Comparison of ENCODE assay signal across 27 mouse cellular contexts in genomic region chr2:69536018-69536417, GRCm38 (mm10). TPM values are rescaled to one million over a fixed set of nuclear protein-coding genes. Genes with fewer than 3 reads are reported as not detected.
DNase-seq lines count a peak whose midpoint lies in the region; ATAC-seq and TF ChIP-seq lines count a peak whose summit lies in the region.
"Had no signal": no experiment of that assay in that cellular context is flagged by ENCODE, and none has a peak within 500 bp of the region (broad histone marks: within the 10 kb centered on the region; RNA-seq: fewer than 3 reads in every experiment).

No protein-coding gene starts in this region.

- H3K9ac ChIP-seq in ES-Bruce4 (ENCODE audit: low read depth, poor library complexity, severe bottlenecking): no peak overlapping the region
- no peak overlapping the region for H3K9ac ChIP-seq in ES-E14 (ENCODE audit: insufficient read depth, low read depth, low read length, poor library complexity, severe bottlenecking)
- H3K9ac ChIP-seq in liver, embryonic 12.5 days: no peak overlapping the region
- no peak overlapping the region for H3K9ac ChIP-seq in midbrain, embryonic 16.5 days (ENCODE audit: low read depth, low read length)
- H3K9ac ChIP-seq: embryonic facial prominence, embryonic 12.5 days; embryonic facial prominence, embryonic 15.5 days; forebrain, embryonic 12.5 days had no signal

- H3K4me3 ChIP-seq in ES-Bruce4 (ENCODE audit: low read depth, low read length): peak overlapping the region; percentile 39
- H3K4me3 ChIP-seq in ES-E14 (ENCODE audit: insufficient read depth in 1 of 2, low read depth in 1 of 2, low read length in 2 of 2, poor library complexity in 1 of 2, severe bottlenecking in 1 of 2): peak overlapping the region in 1 of 2 experiments; percentile 11; a peak in 1 of 4 replicates
- no peak overlapping the region for H3K4me3 ChIP-seq in liver, embryonic 12.5 days
- no peak overlapping the region for H3K4me3 ChIP-seq in midbrain, embryonic 16.5 days (ENCODE audit: low read depth, low read length)
- H3K4me3 ChIP-seq: embryonic facial prominence, embryonic 12.5 days; embryonic facial prominence, embryonic 15.5 days; erythroblast, embryonic 14.5 days; forebrain, embryonic 10.5 days; forebrain, embryonic 12.5 days had no signal

- in situ Hi-C loops in ES-E14 (cut with MboI; ENCODE audit: low sequenced_read_pairs in 2 of 2, unreplicated experiment in 2 of 2): no loop called here

- no peak for TF ChIP-seq POLR2A in ES-Bruce4 (IDR thresholded peaks at IDR 0.05; ENCODE audit: insufficient read depth, low read length)

- H3K27me3 ChIP-seq in ES-Bruce4 (ENCODE audit: control insufficient read depth, insufficient read depth, low read length, poor library complexity, severe bottlenecking): no peaks in the 10 kb centered on the region
- no peaks in the 10 kb centered on the region for H3K27me3 ChIP-seq in liver, embryonic 12.5 days (replicated peaks)
- H3K27me3 ChIP-seq in midbrain, embryonic 16.5 days (ENCODE audit: control insufficient read depth, insufficient read depth, low read depth, low read length): no peaks in the 10 kb centered on the region
- H3K27me3 ChIP-seq: embryonic facial prominence, embryonic 12.5 days; embryonic facial prominence, embryonic 15.5 days had no signal

- peak; percentile 79 for DNase-seq in heart, adult 11 months
- DNase-seq in heart, postnatal 25 days (ENCODE audit: low spot score): no peak
- DNase-seq in ES-E14 (ENCODE audit: low read depth, low spot score): peak; percentile 25
- DNase-seq in ZHBTc4 (ENCODE audit: low read depth, low spot score): peak; percentile 38
- no peak for DNase-seq in right cerebral cortex, postnatal 25 days
- DNase-seq: adrenal gland, adult 2 months; adrenal gland, postnatal 10 days; adrenal gland, postnatal 25 days; cerebellum, adult 11 months; cerebellum, adult 18-20 months; cerebellum, adult 8-10 months; cerebellum, adult 9-11 months; cerebellum, postnatal 14 days; cerebellum, postnatal 36 days; embryo, embryonic 11 days had no signal

- peaks cover 3% of the 10 kb centered on the region for H3K4me1 ChIP-seq in ES-Bruce4 (ENCODE audit: control insufficient read depth, insufficient read depth, low read length)
- H3K4me1 ChIP-seq in ES-E14 (ENCODE audit: control insufficient read depth in 2 of 2, insufficient read depth in 2 of 2, low read length in 2 of 2, poor library complexity in 1 of 2): peaks cover 1 to 11% of the 10 kb centered on the region in 2 experiments
- peaks cover 4% of the 10 kb centered on the region for H3K4me1 ChIP-seq in liver, embryonic 12.5 days
- no peaks in the 10 kb centered on the region for H3K4me1 ChIP-seq in midbrain, embryonic 16.5 days (ENCODE audit: control insufficient read depth, insufficient read depth, low read length)
- H3K4me1 ChIP-seq: embryonic facial prominence, embryonic 15.5 days had no signal

- peak overlapping the region; percentile 64 for H3K27ac ChIP-seq in ES-Bruce4 (ENCODE audit: insufficient read depth, low read length)
- peak overlapping the region; percentile 63; the same call in 1 of the 2 replicates for H3K27ac ChIP-seq in ES-E14 (ENCODE audit: insufficient read depth, low read depth, low read length, poor library complexity, severe bottlenecking)
- no peak overlapping the region for H3K27ac ChIP-seq in liver, embryonic 12.5 days
- no peak overlapping the region for H3K27ac ChIP-seq in midbrain, embryonic 16.5 days (ENCODE audit: low read length)
- H3K27ac ChIP-seq: embryonic facial prominence, embryonic 12.5 days; embryonic facial prominence, embryonic 15.5 days; forebrain, embryonic 10.5 days; forebrain, embryonic 12.5 days had no signal

- TF ChIP-seq EP300 in ES-Bruce4 (IDR thresholded peaks at IDR 0.05; ENCODE audit: insufficient read depth, low read depth, low read length): 0 out of 2 replicates have a peak, but pooled peaks have one; percentile 28

- H3K36me3 ChIP-seq in ES-Bruce4 (ENCODE audit: control insufficient read depth, insufficient read depth, low read length, poor library complexity, severe bottlenecking) (0 out of 2 replicates have a peak, but pooled peaks cover 2% of the 10 kb centered on the region), ES-E14 (ENCODE audit: control insufficient read depth, insufficient read depth, low read length, poor library complexity, severe bottlenecking) (peaks cover 2% of the 10 kb centered on the region; the same call in 1 of the 2 replicates)
- no peaks in the 10 kb centered on the region for H3K36me3 ChIP-seq in liver, embryonic 12.5 days
- no peaks in the 10 kb centered on the region for H3K36me3 ChIP-seq in midbrain, embryonic 16.5 days (ENCODE audit: control insufficient read depth, insufficient read depth, low read length)
- H3K36me3 ChIP-seq: embryonic facial prominence, embryonic 12.5 days; embryonic facial prominence, embryonic 15.5 days; forebrain, embryonic 12.5 days had no signal

- 68% methylated on average over 7 of the region's 7 CpGs for WGBS in liver, embryonic 12.5 days (ENCODE audit: insufficient replicate concordance)
- WGBS in midbrain, embryonic 16.5 days: 77% methylated on average over 7 of the region's 7 CpGs

- no peak overlapping the region for H3K4me2 ChIP-seq in liver, embryonic 12.5 days
- no peak overlapping the region for H3K4me2 ChIP-seq in midbrain, embryonic 16.5 days (ENCODE audit: low read length)
- H3K4me2 ChIP-seq: embryonic facial prominence, embryonic 12.5 days; embryonic facial prominence, embryonic 15.5 days; forebrain, embryonic 12.5 days had no signal

- no peak for TF ChIP-seq CTCF in ES-Bruce4 (IDR thresholded peaks at IDR 0.05; ENCODE audit: low read depth, low read length)

- H3K9me3 ChIP-seq in ES-Bruce4 (replicated peaks; ENCODE audit: control insufficient read depth, insufficient read depth, low read length, poor library complexity, severe bottlenecking) (no peaks in the 10 kb centered on the region), ES-E14 (ENCODE audit: control insufficient read depth, insufficient read depth, low read depth, low read length) (no peaks in the 10 kb centered on the region)
- H3K9me3 ChIP-seq in liver, embryonic 12.5 days (replicated peaks): no peaks in the 10 kb centered on the region
- no peaks in the 10 kb centered on the region for H3K9me3 ChIP-seq in midbrain, embryonic 16.5 days (replicated peaks; ENCODE audit: control insufficient read depth, low read length, poor library complexity, severe bottlenecking)
- H3K9me3 ChIP-seq: embryonic facial prominence, embryonic 12.5 days; embryonic facial prominence, embryonic 15.5 days; forebrain, embryonic 10.5 days; forebrain, embryonic 12.5 days had no signal

- intact Hi-C loops in heart, postnatal 25 days (cut with DNase I): no loop called here

- no peak for ATAC-seq in liver, embryonic 12.5 days
- ATAC-seq in midbrain, embryonic 16.5 days: no peak
- ATAC-seq: forebrain, embryonic 14.5 days; forebrain, embryonic 16.5 days had no signal

TF ChIP-seq in ES-E14, 5 proteins besides CTCF, POLR2A, EP300 and RAD21:
- no peak for TF ChIP-seq ZC3H11A (IDR thresholded peaks at IDR 0.05; ENCODE audit: borderline replicate concordance, low read depth, low read length)
- TF ChIP-seq CHD2 (IDR thresholded peaks at IDR 0.05; ENCODE audit: low read depth, low read length): no peak
- no peak for TF ChIP-seq ZNF384 (IDR thresholded peaks at IDR 0.05; ENCODE audit: low read depth, low read length)
- TF ChIP-seq MAFK (IDR thresholded peaks at IDR 0.05; ENCODE audit: insufficient read depth, low read depth, low read length): no peak
- TF ChIP-seq HCFC1 (IDR thresholded peaks at IDR 0.05; ENCODE audit: borderline replicate concordance, insufficient read depth, low read length): no peak

RNA-seq across cellular contexts. Expression of gene Lrp2, which starts 49.8 kb away (rescaled TPM):
- total RNA-seq in heart, postnatal 25 days (2021): 1 to 10 TPM; 1.1 to 1.4 TPM
- 92.6 and 92.9 TPM in 2 replicates for polyA plus RNA-seq in ES-Bruce4 (2011; ENCODE audit: insufficient read depth, insufficient read length, low read depth, missing spikeins)
- total RNA-seq in ES-E14 (2012; rRNA removed): 103 and 124 TPM in 2 replicates
- polyA plus RNA-seq in liver, embryonic 12.5 days (2016; fragmentation: Nextera tagmentation; extraction: Ambion mirVana): 0.10 and 0.29 TPM in 2 replicates
- 0.58 and 0.88 TPM in 2 replicates for polyA plus RNA-seq in midbrain, embryonic 16.5 days (2015; fragmentation: Nextera tagmentation; extraction: Ambion mirVana)
- total RNA-seq: common myeloid progenitor, adult 5-6 weeks; MEL had no signal
- polyA plus RNA-seq: erythroblast, embryonic 14.5 days had no signal

Comparison
In these comparisons a context has a peak if more than half of its experiments do, and no peak if none do; other contexts are left out.
1. DNase-seq: peak in heart, adult 11 months (single experiment), ES-E14 (single experiment) and ZHBTc4 (single experiment); none in heart, postnatal 25 days (single experiment) and right cerebral cortex, postnatal 25 days (single experiment).
2. H3K27ac ChIP-seq: peak in ES-Bruce4 (single experiment) and ES-E14 (single experiment); none in liver, embryonic 12.5 days (single experiment) and midbrain, embryonic 16.5 days (single experiment).
3. RNA of gene Lrp2, which starts 49.8 kb away (polyA plus RNA-seq): 92.6 to 92.9 TPM in ES-Bruce4; 0.58 to 0.88 TPM in midbrain, embryonic 16.5 days and 0.10 to 0.29 TPM in liver, embryonic 12.5 days; every median in the first group is over 10 times any median in the second.